8 mouse cellular contexts compared by ENCODE assay signal in genomic region chr5:53998146-53998742, GRCm38 (mm10). TPM values are rescaled to one million over a fixed set of nuclear protein-coding genes. Genes with fewer than 3 reads are reported as not detected.
DNase-seq lines count a peak whose midpoint lies in the region; ATAC-seq and TF ChIP-seq lines count a peak whose summit lies in the region.

TSS of gene Stim2 (plus strand) at chr5:53998499.

- peaks cover 7% of the 10 kb centered on the region for H3K4me1 ChIP-seq in embryonic facial prominence, embryonic 14.5 days (ENCODE audit: control insufficient read depth, insufficient read depth, low read length)
- H3K4me1 ChIP-seq in limb, embryonic 14.5 days (ENCODE audit: control insufficient read depth, insufficient read depth, low read length): peaks cover 21% of the 10 kb centered on the region
- H3K4me1 ChIP-seq in midbrain, postnatal 0 days (ENCODE audit: insufficient read depth, low read length): peaks cover 9% of the 10 kb centered on the region; the same call in 1 of the 2 replicates

- WGBS in embryonic facial prominence, embryonic 14.5 days: 0% methylated on average over 34 of the region's 71 CpGs
- under 1% methylated on average over 43 of the region's 71 CpGs for WGBS in limb, embryonic 14.5 days
- WGBS in midbrain, postnatal 0 days: under 1% methylated on average over 58 of the region's 71 CpGs

- H3K27me3 ChIP-seq in embryonic facial prominence, embryonic 14.5 days (replicated peaks; ENCODE audit: control insufficient read depth, insufficient read depth, low read length): no peaks in the 10 kb centered on the region
- H3K27me3 ChIP-seq in limb, embryonic 14.5 days (ENCODE audit: control insufficient read depth, insufficient read depth, low read length): no peaks in the 10 kb centered on the region
- H3K27me3 ChIP-seq in midbrain, postnatal 0 days (ENCODE audit: insufficient read depth, low read length): no peaks in the 10 kb centered on the region

- peak; percentile 96 for ATAC-seq in embryonic facial prominence, embryonic 14.5 days (ENCODE audit: low read depth)
- peak; percentile 93 for ATAC-seq in limb, embryonic 14.5 days (ENCODE audit: low FRiP score, low read depth)
- ATAC-seq in midbrain, postnatal 0 days (ENCODE audit: low FRiP score): peak; percentile 96

- peak within 1 kb of the TSS; percentile 94 for H3K9ac ChIP-seq in embryonic facial prominence, embryonic 14.5 days (ENCODE audit: low read depth, low read length)
- H3K9ac ChIP-seq in limb, embryonic 14.5 days (ENCODE audit: low read depth, low read length, severe bottlenecking): peak within 1 kb of the TSS; percentile 86
- peak within 1 kb of the TSS; percentile 86 for H3K9ac ChIP-seq in midbrain, postnatal 0 days (replicated peaks; ENCODE audit: low read length, poor library complexity, severe bottlenecking)

- peak within 1 kb of the TSS; percentile 60 for H3K4me2 ChIP-seq in embryonic facial prominence, embryonic 14.5 days (ENCODE audit: low read depth, low read length)
- peak within 1 kb of the TSS; percentile 92 for H3K4me2 ChIP-seq in limb, embryonic 14.5 days (replicated peaks; ENCODE audit: low read depth, low read length, severe bottlenecking)
- H3K4me2 ChIP-seq in midbrain, postnatal 0 days (ENCODE audit: low read depth, low read length, poor library complexity, severe bottlenecking): peak within 1 kb of the TSS; percentile 66

- H3K27ac ChIP-seq in embryonic facial prominence, embryonic 14.5 days (replicated peaks; ENCODE audit: low read depth, low read length): peak within 1 kb of the TSS; percentile 90
- peak within 1 kb of the TSS; percentile 82 for H3K27ac ChIP-seq in limb, embryonic 14.5 days (replicated peaks; ENCODE audit: low read depth, low read length)
- peak within 1 kb of the TSS; percentile 87 for H3K27ac ChIP-seq in midbrain, postnatal 0 days (ENCODE audit: low read depth, low read length)

- H3K9me3 ChIP-seq in embryonic facial prominence, embryonic 14.5 days (ENCODE audit: control insufficient read depth, low read length): no peaks in the 10 kb centered on the region
- no peaks in the 10 kb centered on the region for H3K9me3 ChIP-seq in limb, embryonic 14.5 days (ENCODE audit: control insufficient read depth, low read length)
- no peaks in the 10 kb centered on the region for H3K9me3 ChIP-seq in midbrain, postnatal 0 days (ENCODE audit: low read length)

- no peak; the same call in 1 of the 2 replicates for TF ChIP-seq CTCF in midbrain, postnatal 0 days (IDR thresholded peaks at IDR 0.05)

- peak within 1 kb of the TSS; percentile 94 for H3K4me3 ChIP-seq in embryonic facial prominence, embryonic 14.5 days (ENCODE audit: low read depth, low read length)
- peak within 1 kb of the TSS; percentile 90 for H3K4me3 ChIP-seq in limb, embryonic 14.5 days (replicated peaks; ENCODE audit: low read length)
- H3K4me3 ChIP-seq in midbrain, postnatal 0 days (ENCODE audit: low read depth, low read length): peak within 1 kb of the TSS; percentile 98

- no peaks in the 10 kb centered on the region for H3K36me3 ChIP-seq in embryonic facial prominence, embryonic 14.5 days (ENCODE audit: control insufficient read depth, insufficient read depth, low read length)
- H3K36me3 ChIP-seq in limb, embryonic 14.5 days (ENCODE audit: control insufficient read depth, insufficient read depth, low read length): no peaks in the 10 kb centered on the region
- H3K36me3 ChIP-seq in midbrain, postnatal 0 days (ENCODE audit: insufficient read depth, low read length): no peaks in the 10 kb centered on the region

- peak; percentile 51; the same call in 1 of the 2 replicates for TF ChIP-seq POLR2A in limb, embryonic 14.5 days (IDR thresholded peaks at IDR 0.05; ENCODE audit: borderline replicate concordance, extremely low read depth, insufficient read depth, insufficient read length)

- DNase-seq in 3T3-L1 (ENCODE audit: low read depth, low spot score): peak; percentile 93
- peak; percentile 92 to 96 for DNase-seq in adrenal gland, postnatal 4 days (ENCODE audit: low spot score in 2 of 2)
- DNase-seq in embryonic facial prominence, embryonic 14.5 days (ENCODE audit: low spot score): peak; percentile 95
- peak; percentile 92 for DNase-seq in heart, adult 8-10 months (ENCODE audit: low spot score)
- peak; percentile 97 for DNase-seq in kidney, adult 9 months
- peak; percentile 92 for DNase-seq in limb, embryonic 14.5 days (ENCODE audit: low spot score)
- peak; percentile 96 for DNase-seq in midbrain, postnatal 0 days (ENCODE audit: low spot score)
- peak; percentile 90 to 93 for DNase-seq in spleen, postnatal 14 days (ENCODE audit: low spot score in 2 of 2)

RNA-seq across cellular contexts. Expression of gene Stim2, which starts in this region (rescaled TPM):
- 10 to 100 TPM; 30.3 to 31.9 TPM for total RNA-seq in adrenal gland, postnatal 4 days (2021)
- 30.5 and 38.1 TPM in 2 replicates for polyA plus RNA-seq in embryonic facial prominence, embryonic 14.5 days (2014; fragmentation: Nextera tagmentation; extraction: Ambion mirVana)
- total RNA-seq in heart, adult 8-10 months (2022): 10 to 100 TPM; 11.8 to 15.7 (median 14.7) TPM
- 13.6 and 17.5 TPM in 2 replicates for polyA plus RNA-seq in limb, embryonic 14.5 days (2012; rRNA removed)
- polyA plus RNA-seq in limb, embryonic 14.5 days (2014; fragmentation: Nextera tagmentation; extraction: Ambion mirVana): 21.1 and 27.4 TPM in 2 replicates
- total RNA-seq in midbrain, postnatal 0 days (2014; rRNA removed): 30.4 and 34.9 TPM in 2 replicates
- 29.2 and 29.8 TPM in 2 replicates for polyA plus RNA-seq in midbrain, postnatal 0 days (2015; fragmentation: Nextera tagmentation; extraction: Ambion mirVana)

Comparison
In these comparisons a context has a peak if more than half of its experiments do, and no peak if none do; other contexts are left out.
1. Peak in every context shown above with its lines: DNase-seq, ATAC-seq, H3K4me3 ChIP-seq and H3K27ac ChIP-seq.